Mouse (Mus musculus): Measurements from ENCODE around the gene Mia. TPM values are rescaled to one million over a fixed set of nuclear protein-coding genes. Genes with fewer than 3 reads are reported as not detected.

Mia gene
- polyA plus RNA-seq (2015; fragmentation: Nextera tagmentation; extraction: Ambion mirVana) = 126 and 145 TPM in 2 replicates

- H3K9me3 ChIP-seq = no peaks in the 10 kb centered on the region
- H3K4me1 ChIP-seq = peaks cover 23% of the 10 kb centered on the region
- H3K4me2 ChIP-seq (replicated peaks) = peak within 1 kb of the TSS; percentile 64
- no peaks in the 10 kb centered on the region for H3K27me3 ChIP-seq
- H3K27ac ChIP-seq = peak within 1 kb of the TSS; percentile 94
- H3K9ac ChIP-seq = peak within 1 kb of the TSS; percentile 66
- H3K36me3 ChIP-seq = peaks cover 26% of the 10 kb centered on the region
- peak within 1 kb of the TSS; percentile 67 for H3K4me3 ChIP-seq
- WGBS = 63% methylated on average over 14 of the region's 14 CpGs
- no peak for ATAC-seq (ENCODE audit: low FRiP score, low read depth)
Measured at GRCm38 (mm10) chr7:27180837-27181695, at the start of gene Mia, which contains the start of gene Gm21983. Gene Mia, minus strand, starts transcription at chr7:27181157. Gene Gm21983, minus strand, starts transcription at chr7:27181086.

- Histone ChIP-seq H3K4me2 (replicated peaks) (peak overlapping the region; percentile 93), H3K4me3 (peak overlapping the region; percentile 87), H3K36me3 (no peaks in the 10 kb centered on the region; the same call in 1 of the 2 replicates), H3K27me3 (no peaks in the 10 kb centered on the region), H3K9me3 (no peaks in the 10 kb centered on the region), H3K9ac (peak overlapping the region; percentile 89), H3K4me1 (peaks cover 49% of the 10 kb centered on the region), H3K27ac (peak overlapping the region; percentile 87)
- no peak for ATAC-seq (ENCODE audit: low FRiP score, low read depth)
- 20% methylated on average over 6 of the region's 6 CpGs for WGBS
Measured at GRCm38 (mm10) chr7:27228865-27229264, 47.9 kb upstream of the Mia start.

GRCm38 (mm10) chr7:27228281-27228821, 47.4 kb upstream of the Mia start, which contains the start of gene Itpkc:
Gene Itpkc, minus strand, starts transcription at chr7:27228661.
- Histone ChIP-seq H3K27ac (peak within 1 kb of the TSS; percentile 87), H3K4me3 (peak within 1 kb of the TSS; percentile 87), H3K36me3 (no peaks in the 10 kb centered on the region; the same call in 1 of the 2 replicates), H3K27me3 (no peaks in the 10 kb centered on the region), H3K9ac (peak within 1 kb of the TSS; percentile 89), H3K9me3 (no peaks in the 10 kb centered on the region), H3K4me2 (replicated peaks) (peak within 1 kb of the TSS; percentile 93), H3K4me1 (peaks cover 48% of the 10 kb centered on the region)
- ATAC-seq (ENCODE audit: low FRiP score, low read depth) = peak; percentile 82
- WGBS = under 1% methylated on average over 49 of the region's 49 CpGs

GRCm38 (mm10) chr7:27227676-27228075, 46.7 kb upstream of the Mia start:
- WGBS = 3% methylated on average over 10 of the region's 10 CpGs
- peak overlapping the region; percentile 93 for H3K4me2 ChIP-seq (replicated peaks)
- H3K27ac ChIP-seq = peak overlapping the region; percentile 87; the same call in 1 of the 2 replicates
- peak overlapping the region; percentile 89 for H3K9ac ChIP-seq
- H3K27me3 ChIP-seq = no peaks in the 10 kb centered on the region
- ATAC-seq (ENCODE audit: low FRiP score, low read depth) = no peak
- H3K36me3 ChIP-seq = peaks cover under 1% of the 10 kb centered on the region; the same call in 1 of the 2 replicates
- H3K4me3 ChIP-seq = peak overlapping the region; percentile 87
- no peaks in the 10 kb centered on the region for H3K9me3 ChIP-seq
- H3K4me1 ChIP-seq = peaks cover 46% of the 10 kb centered on the region

- Histone ChIP-seq H3K4me3 (peak overlapping the region; percentile 87), H3K36me3 (peaks cover 4% of the 10 kb centered on the region; the same call in 1 of the 2 replicates), H3K27ac (no peak overlapping the region), H3K27me3 (no peaks in the 10 kb centered on the region), H3K9me3 (no peaks in the 10 kb centered on the region), H3K4me2 (replicated peaks) (peak overlapping the region; percentile 93), H3K4me1 (peaks cover 46% of the 10 kb centered on the region), H3K9ac (peak overlapping the region; percentile 89)
- ATAC-seq (ENCODE audit: low FRiP score, low read depth) = no peak
- 36% methylated on average over 9 of the region's 9 CpGs for WGBS
Measured at GRCm38 (mm10) chr7:27227276-27227675, 46.3 kb upstream of the Mia start.

GRCm38 (mm10) chr7:27224877-27225575, 44.1 kb upstream of the Mia start:
- no peaks in the 10 kb centered on the region for H3K27me3 ChIP-seq
- peak overlapping the region; percentile 93 for H3K4me2 ChIP-seq (replicated peaks)
- peak overlapping the region; percentile 7 for H3K4me3 ChIP-seq
- WGBS = 66% methylated on average over 11 of the region's 11 CpGs
- H3K9ac ChIP-seq = peak overlapping the region; percentile 54
- peaks cover 46% of the 10 kb centered on the region for H3K4me1 ChIP-seq
- ATAC-seq (ENCODE audit: low FRiP score, low read depth) = no peak
- no peak overlapping the region for H3K27ac ChIP-seq
- peaks cover 13% of the 10 kb centered on the region for H3K36me3 ChIP-seq
- no peaks in the 10 kb centered on the region for H3K9me3 ChIP-seq

- 74% methylated on average over 1 of the region's 1 CpGs for WGBS
- no peak for ATAC-seq (ENCODE audit: low FRiP score, low read depth)
- no peak overlapping the region for H3K4me2 ChIP-seq (replicated peaks)
- H3K27me3 ChIP-seq = no peaks in the 10 kb centered on the region
- H3K9me3 ChIP-seq = no peaks in the 10 kb centered on the region
- H3K36me3 ChIP-seq = peaks cover 36% of the 10 kb centered on the region
- H3K27ac ChIP-seq = no peak overlapping the region
- no peak overlapping the region for H3K9ac ChIP-seq
- H3K4me1 ChIP-seq = peaks cover 40% of the 10 kb centered on the region
- H3K4me3 ChIP-seq = no peak overlapping the region
Measured at GRCm38 (mm10) chr7:27222538-27222937, 41.6 kb upstream of the Mia start.

GRCm38 (mm10) chr7:27221939-27222338, 41.0 kb upstream of the Mia start:
- WGBS = 74% methylated on average over 6 of the region's 6 CpGs
- Histone ChIP-seq H3K9ac (no peak overlapping the region), H3K36me3 (peaks cover 42% of the 10 kb centered on the region), H3K27me3 (no peaks in the 10 kb centered on the region), H3K4me2 (replicated peaks) (no peak overlapping the region), H3K9me3 (no peaks in the 10 kb centered on the region), H3K4me1 (peaks cover 34% of the 10 kb centered on the region), H3K27ac (no peak overlapping the region), H3K4me3 (no peak overlapping the region)
- no peak for ATAC-seq (ENCODE audit: low FRiP score, low read depth)

GRCm38 (mm10) chr7:27219937-27220336, 39.0 kb upstream of the Mia start:
- peaks cover 54% of the 10 kb centered on the region for H3K36me3 ChIP-seq
- WGBS = 79% methylated on average over 11 of the region's 11 CpGs
- no peak overlapping the region for H3K27ac ChIP-seq

GRCm38 (mm10) chr7:27218586-27218985, 37.6 kb upstream of the Mia start:
- WGBS = 81% methylated on average over 7 of the region's 7 CpGs
- H3K36me3 ChIP-seq = peaks cover 64% of the 10 kb centered on the region
- H3K9ac ChIP-seq = no peak overlapping the region
- ATAC-seq (ENCODE audit: low FRiP score, low read depth) = no peak
- H3K4me2 ChIP-seq (replicated peaks) = no peak overlapping the region
- H3K27ac ChIP-seq = no peak overlapping the region
- peaks cover under 1% of the 10 kb centered on the region; the same call in 1 of the 2 replicates for H3K4me1 ChIP-seq
- H3K4me3 ChIP-seq = no peak overlapping the region
- no peaks in the 10 kb centered on the region for H3K9me3 ChIP-seq
- H3K27me3 ChIP-seq = no peaks in the 10 kb centered on the region

More at GRCm38 (mm10) chr7:27219937-27220336, 39.0 kb upstream of the Mia start:
- H3K4me1 ChIP-seq = peaks cover 14% of the 10 kb centered on the region
- no peak overlapping the region for H3K4me2 ChIP-seq (replicated peaks)
- no peak for ATAC-seq (ENCODE audit: low FRiP score, low read depth)
- no peak overlapping the region for H3K9ac ChIP-seq
- no peaks in the 10 kb centered on the region for H3K27me3 ChIP-seq
- no peaks in the 10 kb centered on the region for H3K9me3 ChIP-seq
- H3K4me3 ChIP-seq = no peak overlapping the region

- Histone ChIP-seq H3K9me3 (no peaks in the 10 kb centered on the region), H3K27ac (no peak overlapping the region), H3K27me3 (no peaks in the 10 kb centered on the region), H3K4me2 (replicated peaks) (no peak overlapping the region), H3K9ac (no peak overlapping the region), H3K4me3 (no peak overlapping the region), H3K36me3 (peaks cover 86% of the 10 kb centered on the region), H3K4me1 (no peaks in the 10 kb centered on the region)
- WGBS = 82% methylated on average over 2 of the region's 2 CpGs
- ATAC-seq (ENCODE audit: low FRiP score, low read depth) = no peak
Measured at GRCm38 (mm10) chr7:27212626-27213025, 31.7 kb upstream of the Mia start.

Measured in limb, embryonic 13.5 days (tissue).